Mouse (Mus musculus) neutrophil, adult 59 days (primary cell): Measurements from ENCODE around the gene Vmn1r1. TPM values are rescaled to one million over a fixed set of nuclear protein-coding genes. Genes with fewer than 3 reads are reported as not detected.

Experiments
- total RNA-seq, 2 experiments: library from RNA; stranded (reverse); gene quantifications; 1 replicate in 1 of 2; 2 replicates in 1 of 2; pipeline ENCODE4 v1.2.4; 2023

The Vmn1r1 gene
- not detected for total RNA-seq

DNA sequence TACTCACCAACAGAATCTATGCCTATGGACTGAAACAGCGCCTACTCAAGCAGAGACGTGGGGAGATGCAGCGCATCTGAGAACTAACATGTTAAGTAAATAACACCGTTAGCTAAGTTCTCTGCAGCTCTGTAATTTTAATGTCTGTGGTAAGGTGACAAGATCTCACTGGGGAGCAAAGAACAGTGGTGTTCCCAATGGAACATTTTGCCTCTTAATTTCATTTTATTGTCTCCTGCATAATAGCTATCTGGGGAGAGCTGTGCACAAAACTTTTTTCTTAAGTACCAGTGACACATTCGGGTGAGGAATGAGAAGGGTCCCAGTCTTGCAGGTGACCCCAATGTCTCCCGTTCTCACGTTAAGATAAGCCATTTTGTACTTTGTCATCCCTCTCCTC is at the start of gene Vmn1r1:
Gene Vmn1r1 (minus strand): TSS at position 101 of the 400 bp plus-strand sequence.

DNA sequence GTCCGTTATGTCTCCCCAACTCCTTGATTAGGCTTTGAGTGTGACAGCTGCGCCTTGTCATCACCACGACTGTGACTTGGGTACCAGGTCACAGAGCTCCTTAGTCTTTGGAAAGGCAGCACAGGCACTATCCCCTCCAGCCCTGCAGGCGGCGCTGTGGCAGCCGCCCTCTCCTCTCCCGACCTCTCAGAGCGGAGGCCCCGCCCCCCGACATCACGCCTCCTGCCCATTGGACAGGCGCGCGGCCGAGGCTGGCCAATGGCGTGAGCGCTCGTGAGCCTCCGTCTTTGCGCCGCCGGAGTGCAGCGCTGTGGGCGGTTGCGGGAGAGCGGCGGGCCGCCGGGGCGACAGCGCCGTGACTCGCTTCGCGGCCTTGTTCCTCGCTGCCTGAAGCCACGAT is 39.8 kb downstream of the Vmn1r1 start, which contains the start of gene Srp9:
Gene Srp9 (plus strand): TSS at position 232 of the 400 bp plus-strand sequence.

Other genes with a start within 250 kb of the Vmn1r1 start
- gene Enah, start 144.5 kb downstream of the Vmn1r1 start, total RNA-seq = 1 to 10 TPM; 1.1 to 1.8 TPM
- 10 to 100 TPM; 43.9 to 48.0 TPM for gene Srp9, start 39.7 kb downstream of the Vmn1r1 start, total RNA-seq
- 100 to 1,000 TPM; 195 to 231 TPM for gene Degs1, start 118.3 kb upstream of the Vmn1r1 start, total RNA-seq
- 10 to 100 TPM; 32.8 to 33.4 TPM for gene Fbxo28, start 177.1 kb upstream of the Vmn1r1 start, total RNA-seq
- gene Trp53bp2, start 244.7 kb upstream of the Vmn1r1 start, total RNA-seq = 10 to 100 TPM; 17.1 to 21.5 TPM